8 mouse cellular contexts compared by ENCODE assay signal in genomic region chr6:91527227-91527860, GRCm38 (mm10). TPM values are rescaled to one million over a fixed set of nuclear protein-coding genes. Genes with fewer than 3 reads are reported as not detected.
DNase-seq lines count a peak whose midpoint lies in the region; ATAC-seq and TF ChIP-seq lines count a peak whose summit lies in the region.

No protein-coding gene starts in this region.

- peaks cover 31% of the 10 kb centered on the region for H3K4me1 ChIP-seq in heart, embryonic 13.5 days
- no peaks in the 10 kb centered on the region for H3K4me1 ChIP-seq in neural tube, embryonic 14.5 days (ENCODE audit: control insufficient read depth, insufficient read depth, low read length)
- H3K4me1 ChIP-seq in kidney, embryonic 15.5 days: peaks cover 3% of the 10 kb centered on the region

- no peak overlapping the region for H3ac ChIP-seq in C2C12 (ENCODE audit: control insufficient read depth, insufficient read length, low read depth)

- H3K79me3 ChIP-seq in C2C12 (ENCODE audit: low read depth): no peaks in the 10 kb centered on the region

- peak; percentile 9 for TF ChIP-seq CTCF in C2C12 (IDR thresholded peaks at IDR 0.05; ENCODE audit: control insufficient read depth, insufficient read depth, insufficient read length)

- no peak for ATAC-seq in heart, embryonic 13.5 days (ENCODE audit: extremely low read depth, insufficient number of reproducible peaks, low FRiP score, low TSS enrichment)
- peak; percentile 54; the same call in 1 of the 2 replicates for ATAC-seq in neural tube, embryonic 14.5 days (ENCODE audit: low read depth)
- ATAC-seq in kidney, embryonic 15.5 days (replicated peaks; ENCODE audit: low FRiP score): no peak

- no peaks in the 10 kb centered on the region for H3K27me3 ChIP-seq in C2C12 (ENCODE audit: control insufficient read depth, insufficient read depth, insufficient read length)
- H3K27me3 ChIP-seq in heart, embryonic 13.5 days (replicated peaks): peaks cover 24% of the 10 kb centered on the region
- no peaks in the 10 kb centered on the region for H3K27me3 ChIP-seq in neural tube, embryonic 14.5 days (ENCODE audit: control insufficient read depth, insufficient read depth, low read length)
- H3K27me3 ChIP-seq in kidney, embryonic 15.5 days: no peaks in the 10 kb centered on the region

- H3K4me3 ChIP-seq in C2C12 (ENCODE audit: insufficient read depth, poor library complexity, severe bottlenecking): no peak overlapping the region
- no peak overlapping the region for H3K4me3 ChIP-seq in heart, embryonic 13.5 days
- no peak overlapping the region for H3K4me3 ChIP-seq in neural tube, embryonic 14.5 days (ENCODE audit: low read depth, low read length)
- no peak overlapping the region for H3K4me3 ChIP-seq in kidney, embryonic 15.5 days (replicated peaks)

- H3K27ac ChIP-seq in heart, embryonic 13.5 days (replicated peaks): peak overlapping the region; percentile 76
- H3K27ac ChIP-seq in neural tube, embryonic 14.5 days (ENCODE audit: low read depth, low read length): no peak overlapping the region
- H3K27ac ChIP-seq in kidney, embryonic 15.5 days: no peak overlapping the region

- no peaks in the 10 kb centered on the region for H3K79me2 ChIP-seq in C2C12 (ENCODE audit: control insufficient read depth, insufficient read depth)

- no peak overlapping the region for H3K9ac ChIP-seq in heart, embryonic 13.5 days
- H3K9ac ChIP-seq in neural tube, embryonic 14.5 days (replicated peaks; ENCODE audit: low read depth, low read length): no peak overlapping the region
- H3K9ac ChIP-seq in kidney, embryonic 15.5 days: no peak overlapping the region

- H3K36me3 ChIP-seq in C2C12 (ENCODE audit: control insufficient read depth, insufficient read depth): peaks cover 20% of the 10 kb centered on the region
- H3K36me3 ChIP-seq in heart, embryonic 13.5 days: peaks cover 46% of the 10 kb centered on the region
- peaks cover 9% of the 10 kb centered on the region for H3K36me3 ChIP-seq in neural tube, embryonic 14.5 days (ENCODE audit: control insufficient read depth, insufficient read depth, low read length)
- H3K36me3 ChIP-seq in kidney, embryonic 15.5 days: peaks cover 24% of the 10 kb centered on the region

- H3K9me3 ChIP-seq in heart, embryonic 13.5 days: no peaks in the 10 kb centered on the region
- no peaks in the 10 kb centered on the region for H3K9me3 ChIP-seq in neural tube, embryonic 14.5 days (ENCODE audit: control insufficient read depth, low read length)
- no peaks in the 10 kb centered on the region for H3K9me3 ChIP-seq in kidney, embryonic 15.5 days (replicated peaks)

- peak; percentile 76 for DNase-seq in kidney, adult 9 months
- no peak for DNase-seq in kidney, postnatal 10 days
- peak; percentile 72 for DNase-seq in MN1 (ENCODE audit: low spot score)
- DNase-seq in adrenal gland, adult 18-20 months (ENCODE audit: low spot score in 2 of 2): no peak

- H3K4me2 ChIP-seq in heart, embryonic 13.5 days: no peak overlapping the region
- no peak overlapping the region for H3K4me2 ChIP-seq in neural tube, embryonic 14.5 days (ENCODE audit: low read depth, low read length)
- no peak overlapping the region for H3K4me2 ChIP-seq in kidney, embryonic 15.5 days

- WGBS in heart, embryonic 13.5 days: 35% methylated on average over 5 of the region's 5 CpGs
- WGBS in neural tube, embryonic 14.5 days: 49% methylated on average over 5 of the region's 5 CpGs
- WGBS in kidney, embryonic 15.5 days: 50% methylated on average over 5 of the region's 5 CpGs

TF ChIP-seq in C2C12, 6 proteins besides CTCF, POLR2A, EP300 and RAD21:
- TF ChIP-seq CEBPB (IDR thresholded peaks at IDR 0.05; ENCODE audit: low read depth) (no peak), USF1 (IDR thresholded peaks at IDR 0.05; ENCODE audit: low read depth) (no peak), MAX (IDR thresholded peaks at IDR 0.05) (no peak), MYOG (IDR thresholded peaks at IDR 0.05; ENCODE audit: control insufficient read depth, extremely low read depth, insufficient read length) (no peak), MYOD1 (IDR thresholded peaks at IDR 0.05; ENCODE audit: control insufficient read depth, insufficient read length, low read depth) (no peak), FOSL1 (IDR thresholded peaks at IDR 0.05; ENCODE audit: insufficient read depth, low read length, poor library complexity, severe bottlenecking) (no peak)

RNA-seq across cellular contexts. Expression of gene Lsm3, which starts 11.6 kb away (rescaled TPM):
- polyA plus RNA-seq in C2C12 (2012; fragmentation: generic; extraction: Trizol): 207 TPM
- 180 and 207 TPM in 2 replicates for polyA plus RNA-seq in heart, embryonic 13.5 days (2015; fragmentation: Nextera tagmentation; extraction: Ambion mirVana)
- polyA plus RNA-seq in neural tube, embryonic 14.5 days (2014; fragmentation: Nextera tagmentation; extraction: Ambion mirVana): 149 and 172 TPM in 2 replicates
- total RNA-seq in adrenal gland, adult 18-20 months (2021): 10 to 100 TPM; 36.4 to 40.5 TPM
- polyA plus RNA-seq in kidney, embryonic 15.5 days (2015; fragmentation: Nextera tagmentation; extraction: Ambion mirVana): 280 and 313 TPM in 2 replicates

RNA-seq across cellular contexts. Expression of gene Xpc, which starts 11.7 kb away (rescaled TPM):
- polyA plus RNA-seq in C2C12 (2012; fragmentation: generic; extraction: Trizol): 4.5 TPM
- 10.5 and 11.0 TPM in 2 replicates for polyA plus RNA-seq in heart, embryonic 13.5 days (2015; fragmentation: Nextera tagmentation; extraction: Ambion mirVana)
- polyA plus RNA-seq in neural tube, embryonic 14.5 days (2014; fragmentation: Nextera tagmentation; extraction: Ambion mirVana): 16.9 and 20.5 TPM in 2 replicates
- total RNA-seq in adrenal gland, adult 18-20 months (2021): 10 to 100 TPM; 13.1 to 16.5 TPM
- polyA plus RNA-seq in kidney, embryonic 15.5 days (2015; fragmentation: Nextera tagmentation; extraction: Ambion mirVana): 25.1 and 25.5 TPM in 2 replicates

RNA-seq across cellular contexts. Expression of gene Tmem43, which starts 53.8 kb away (rescaled TPM):
- polyA plus RNA-seq in C2C12 (2012; fragmentation: generic; extraction: Trizol): 68.1 TPM
- polyA plus RNA-seq in heart, embryonic 13.5 days (2015; fragmentation: Nextera tagmentation; extraction: Ambion mirVana): 26.7 and 28.1 TPM in 2 replicates
- 37.6 and 43.6 TPM in 2 replicates for polyA plus RNA-seq in neural tube, embryonic 14.5 days (2014; fragmentation: Nextera tagmentation; extraction: Ambion mirVana)
- total RNA-seq in adrenal gland, adult 18-20 months (2021): 10 to 100 TPM; 45.9 to 55.6 TPM
- 44.7 and 46.5 TPM in 2 replicates for polyA plus RNA-seq in kidney, embryonic 15.5 days (2015; fragmentation: Nextera tagmentation; extraction: Ambion mirVana)

RNA-seq across cellular contexts. Expression of gene Chchd4, which starts 54.0 kb away (rescaled TPM):
- polyA plus RNA-seq in C2C12 (2012; fragmentation: generic; extraction: Trizol): 20.3 TPM
- 28.0 and 33.0 TPM in 2 replicates for polyA plus RNA-seq in heart, embryonic 13.5 days (2015; fragmentation: Nextera tagmentation; extraction: Ambion mirVana)
- polyA plus RNA-seq in neural tube, embryonic 14.5 days (2014; fragmentation: Nextera tagmentation; extraction: Ambion mirVana): 40.6 and 45.1 TPM in 2 replicates
- total RNA-seq in adrenal gland, adult 18-20 months (2021): 10 to 100 TPM; 19.5 to 21.5 TPM
- polyA plus RNA-seq in kidney, embryonic 15.5 days (2015; fragmentation: Nextera tagmentation; extraction: Ambion mirVana): 30.2 and 30.7 TPM in 2 replicates

Comparison
In these comparisons a context has a peak if more than half of its experiments do, and no peak if none do; other contexts are left out.
1. DNase-seq: peak in kidney, adult 9 months (single experiment) and MN1 (single experiment); none in kidney, postnatal 10 days (single experiment) and adrenal gland, adult 18-20 months (0 of 2).